Mouse (Mus musculus) A20 (cell line): Measurements from ENCODE around the gene Simc1.

Experiments
- DNase-seq: peaks from one replicate; pipeline ENCODE4 v3.0.0-alpha.2; 2011; ENCODE audit warnings: low read depth, low spot score

Gene Simc1

GRCm38 (mm10) chr13:54582860-54583259 is 79.3 kb downstream of the Simc1 start:
- no peak for DNase-seq

DNA sequence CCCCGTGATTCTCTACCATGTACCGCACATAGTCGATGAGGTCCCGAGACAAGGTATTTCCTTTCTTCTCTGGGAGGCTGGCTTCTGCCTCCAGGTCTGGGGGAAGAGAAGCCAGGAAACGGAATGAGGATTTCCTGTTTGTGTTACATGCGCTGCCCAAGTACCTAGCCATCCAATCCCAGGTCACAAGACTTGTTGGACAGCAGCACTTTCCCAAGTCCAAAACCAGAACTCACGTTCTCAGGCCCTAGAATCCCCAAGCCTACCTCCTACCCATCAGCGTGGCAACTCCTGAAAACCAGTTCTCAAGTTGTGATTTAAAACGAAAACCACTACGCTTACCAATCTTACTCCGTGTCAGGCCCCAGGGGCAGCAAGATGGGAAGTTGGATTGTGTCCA is 82.3 kb downstream of the Simc1 start:
- no peak for DNase-seq

GRCm38 (mm10) chr13:54589414-54589995 is 85.9 kb downstream of the Simc1 start:
- DNase-seq = no peak

DNA sequence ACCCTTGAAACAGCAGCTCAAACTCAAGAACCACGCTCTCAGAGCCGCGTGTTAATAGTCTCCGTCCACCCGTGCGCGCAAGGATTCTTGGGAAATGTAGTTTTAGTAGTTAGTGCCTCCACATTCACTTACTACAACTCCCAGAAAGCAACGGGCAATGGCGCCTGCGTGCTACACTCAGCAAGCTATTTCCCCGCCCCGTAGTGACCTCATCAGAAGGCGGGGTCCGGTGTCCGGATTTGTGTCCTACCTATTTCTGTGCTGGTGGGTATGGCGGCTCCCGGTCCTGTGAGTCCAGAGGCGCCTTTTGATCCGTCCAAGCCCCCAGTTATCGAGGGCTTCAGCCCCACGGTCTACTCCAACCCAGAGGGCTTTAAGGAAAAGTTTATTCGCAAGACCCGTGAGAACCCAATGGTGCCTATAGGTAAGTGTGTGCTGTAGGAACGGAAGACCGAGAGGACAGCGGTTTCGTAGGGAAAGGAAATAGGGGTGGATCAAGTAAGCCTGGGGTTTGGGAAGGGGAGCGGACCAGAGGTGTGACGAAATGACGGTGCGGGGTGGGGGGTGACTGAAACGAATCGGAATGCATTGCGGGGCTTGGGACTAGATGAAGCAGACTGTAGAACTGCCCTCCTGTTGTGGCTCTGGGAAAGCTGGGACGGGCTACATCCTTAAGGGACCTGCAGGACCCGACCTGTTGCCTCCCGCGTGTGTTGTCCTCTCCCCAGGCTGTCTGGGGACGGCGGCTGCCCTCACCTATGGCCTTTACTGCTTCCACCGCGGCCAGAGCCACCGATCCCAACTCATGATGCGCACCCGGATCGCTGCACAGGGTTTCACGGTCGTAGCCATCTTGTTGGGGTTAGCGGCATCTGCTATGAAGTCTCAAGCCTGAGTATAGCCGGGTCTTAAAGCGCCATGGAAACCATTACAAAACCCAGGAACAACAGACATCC is 86.7 kb downstream of the Simc1 start, which contains the start of the genes Nop16 and Higd2a:
Gene Nop16 (minus strand): TSS at position 95 of the 956 bp plus-strand sequence.
Gene Higd2a (plus strand): TSS at position 212 of the 956 bp plus-strand sequence.
- DNase-seq = peak; percentile 99

GRCm38 (mm10) chr13:54591776-54592356 is 88.3 kb downstream of the Simc1 start:
- peak; percentile 74 for DNase-seq

- no peak for DNase-seq
These were observed 90.0 kb downstream of the Simc1 start for GRCm38 (mm10) chr13:54593617-54594016.

DNA sequence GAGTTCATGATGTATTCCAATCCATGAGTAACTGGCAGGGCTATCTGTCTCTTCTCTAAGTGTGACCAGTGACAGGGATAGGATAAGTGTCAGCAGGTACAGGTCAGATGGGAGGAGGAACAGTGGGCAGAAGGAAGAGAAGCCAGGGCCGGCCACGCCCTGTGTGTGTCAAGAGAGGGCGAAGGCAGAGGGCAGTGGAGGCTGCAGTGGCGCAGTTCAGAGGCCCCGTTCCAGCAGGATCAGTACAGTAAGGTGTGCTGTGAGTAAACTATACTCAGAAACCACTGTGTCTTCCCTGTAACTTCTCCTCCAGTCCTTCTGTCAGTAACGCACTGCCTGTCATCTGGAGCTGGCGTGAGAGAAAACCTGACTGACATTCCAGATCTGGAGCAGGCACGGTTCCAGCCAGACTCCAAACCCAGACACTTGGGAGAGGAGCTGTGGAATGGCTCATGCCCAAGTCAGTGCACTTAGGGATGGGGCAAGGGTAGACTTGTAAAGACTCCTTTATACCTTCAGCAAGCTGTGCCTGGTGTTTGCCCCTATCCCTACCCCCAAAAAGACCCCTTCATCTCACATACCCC is 92.6 kb downstream of the Simc1 start:
- no peak for DNase-seq

- no peak for DNase-seq
These were observed 93.3 kb downstream of the Simc1 start for GRCm38 (mm10) chr13:54596870-54597269.

DNA sequence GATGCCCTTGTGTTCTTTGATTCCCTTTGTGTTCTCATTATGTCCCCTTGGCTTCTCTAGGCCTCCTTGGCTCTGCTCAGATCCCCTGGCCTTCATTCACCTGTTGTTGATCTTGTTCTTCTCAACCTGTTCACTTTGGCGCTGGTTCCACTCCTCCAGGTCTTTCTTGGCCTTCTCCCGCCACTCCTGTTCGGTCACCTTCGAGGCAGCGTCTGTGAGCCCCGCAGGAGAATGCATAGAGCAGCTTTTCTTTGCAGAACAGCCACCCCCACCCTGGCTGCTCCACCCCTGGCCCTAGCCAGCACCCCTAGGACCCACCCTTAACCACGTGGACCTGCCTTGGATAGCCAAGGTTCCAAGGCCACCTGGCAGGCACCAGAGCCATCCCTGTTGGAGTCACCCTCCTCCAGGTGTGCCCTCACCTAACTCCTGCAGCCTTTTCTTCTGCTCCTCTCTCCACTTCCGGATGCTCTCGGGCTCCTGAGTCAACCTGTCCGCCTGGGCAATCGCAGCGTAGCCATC is 95.1 kb downstream of the Simc1 start:
- DNase-seq = no peak
